Mouse (Mus musculus) MEL (cell line): ENCODE results near the gene Rffl. TPM values are rescaled to one million over a fixed set of nuclear protein-coding genes. Genes with fewer than 3 reads are reported as not detected.

Experiments used
- DNase-seq: peaks from one replicate; pipeline ENCODE4 v3.0.0; 2011; ENCODE audit warnings: low read depth, low spot score
- H3K27ac ChIP-seq: 2 replicates; pipeline ENCODE4 v1.5.1; 2012; ENCODE audit warnings: low read depth, mild to moderate bottlenecking, control low read depth, low read length, moderate library complexity; ENCODE audit not compliant: control insufficient read depth
- H3K27me3 ChIP-seq, 2 experiments: fragments of 150-350 bp in 1 of 2; sonication (generic) in 1 of 2; 2 replicates each; pipeline ENCODE4 v1.6.1; 2012; ENCODE audit warnings: low read length in 2 of 2, mild to moderate bottlenecking in 2 of 2, improper control_type of control experiment in 1 of 2, moderate library complexity in 1 of 2; ENCODE audit not compliant: insufficient read depth in 2 of 2, control insufficient read depth in 1 of 2
- H3K36me3 ChIP-seq, 2 experiments: 2 replicates each; pipeline ENCODE4 v1.6.1; 2012 to 2014; ENCODE audit warnings: low read length in 2 of 2, improper control_type of control experiment in 1 of 2, inconsistent platforms in 1 of 2, mild to moderate bottlenecking in 1 of 2; ENCODE audit not compliant: insufficient read depth in 2 of 2, control insufficient read depth in 1 of 2
- H3K4me1 ChIP-seq, 2 experiments: fragments of 150-350 bp in 1 of 2; sonication (generic) in 1 of 2; 2 replicates each; pipeline ENCODE4 v1.6.1; 2012; ENCODE audit warnings: low read length in 2 of 2, improper control_type of control experiment in 1 of 2, mild to moderate bottlenecking in 1 of 2; ENCODE audit not compliant: insufficient read depth in 2 of 2, control insufficient read depth in 1 of 2
- H3K4me3 ChIP-seq, 2 experiments: fragments of 150-350 bp in 1 of 2; sonication (generic) in 1 of 2; 2 replicates each; pipeline ENCODE4 v1.5.1; 2012; ENCODE audit warnings: low read depth in 2 of 2, low read length in 2 of 2, mild to moderate bottlenecking in 2 of 2, moderate library complexity in 2 of 2, control low read depth in 1 of 2, improper control_type of control experiment in 1 of 2; ENCODE audit not compliant: control insufficient read depth in 1 of 2, insufficient read depth in 1 of 2
- H3K79me2 ChIP-seq: 2 replicates; pipeline ENCODE4 v1.6.1; 2012; ENCODE audit warnings: mild to moderate bottlenecking, low read length, moderate library complexity; ENCODE audit not compliant: control insufficient read depth, poor library complexity, insufficient read depth
- H3K9ac ChIP-seq: 2 replicates; pipeline ENCODE4 v1.6.1; 2012; ENCODE audit warnings: low read depth, mild to moderate bottlenecking, control low read depth, low read length, moderate library complexity; ENCODE audit not compliant: control insufficient read depth, poor library complexity, severe bottlenecking
- H3K9me3 ChIP-seq: fragments of 150-350 bp; sonication (generic); replicated peaks from 2 replicates; pipeline ENCODE4 v1.6.1; 2012; ENCODE audit warnings: mild to moderate bottlenecking, low read length, improper control_type of control experiment, moderate library complexity; ENCODE audit not compliant: insufficient read depth
- BHLHE40 ChIP-seq: IDR thresholded peaks from 2 replicates; pipeline ENCODE4 v1.6.1; 2012; ENCODE audit warnings: low read depth, mild to moderate bottlenecking, inconsistent platforms, low read length, improper control_type of control experiment, borderline replicate concordance
- CHD2 ChIP-seq: IDR thresholded peaks from 2 replicates; pipeline ENCODE4 v1.6.1; 2011; ENCODE audit warnings: low read length, improper control_type of control experiment
- E2F4 ChIP-seq: IDR thresholded peaks from 2 replicates; pipeline ENCODE4 v1.6.1; 2011; ENCODE audit warnings: low read depth, low read length, improper control_type of control experiment, borderline replicate concordance
- GATA1 ChIP-seq: IDR thresholded peaks from 2 replicates; pipeline ENCODE4 v1.6.1; 2011; ENCODE audit warnings: low read depth, low read length, improper control_type of control experiment
- HCFC1 ChIP-seq: IDR thresholded peaks from 2 replicates; pipeline ENCODE4 v1.6.1; 2012; ENCODE audit warnings: low read depth, mild to moderate bottlenecking, inconsistent platforms, low read length, improper control_type of control experiment, moderate library complexity
- JUND ChIP-seq: IDR thresholded peaks from 2 replicates; pipeline ENCODE4 v1.6.1; 2011; ENCODE audit warnings: low read depth, mild to moderate bottlenecking, improper control_type of control experiment, low read length
- MAZ ChIP-seq: IDR thresholded peaks from 2 replicates; pipeline ENCODE4 v1.6.1; 2012; ENCODE audit warnings: low read depth, mild to moderate bottlenecking, inconsistent platforms, low read length, improper control_type of control experiment
- NRF1 ChIP-seq: IDR thresholded peaks from 2 replicates; pipeline ENCODE4 v1.6.1; 2014; ENCODE audit warnings: low read depth, mild to moderate bottlenecking, inconsistent platforms, low read length, improper control_type of control experiment, moderate library complexity; ENCODE audit not compliant: poor library complexity, insufficient read depth, severe bottlenecking
- POLR2A ChIP-seq, 2 experiments: IDR thresholded peaks; 2 replicates each; pipeline ENCODE4 v1.6.1; 2011 to 2012; ENCODE audit warnings: low read length in 2 of 2, mild to moderate bottlenecking in 2 of 2, control low read depth in 1 of 2, improper control_type of control experiment in 1 of 2, low read depth in 1 of 2, moderate library complexity in 1 of 2; ENCODE audit not compliant: control insufficient read depth in 1 of 2, insufficient read depth in 1 of 2, poor library complexity in 1 of 2
- POLR2AphosphoS5 ChIP-seq: IDR thresholded peaks from 2 replicates; pipeline ENCODE4 v1.6.1; 2012; ENCODE audit warnings: low read depth, borderline replicate concordance, mild to moderate bottlenecking, inconsistent platforms, low read length, moderate library complexity, mixed read lengths
- RAD21 ChIP-seq: IDR thresholded peaks from 2 replicates; pipeline ENCODE4 v1.6.1; 2011; ENCODE audit warnings: mild to moderate bottlenecking, low read depth, low read length, improper control_type of control experiment
- RCOR1 ChIP-seq: IDR thresholded peaks from 2 replicates; pipeline ENCODE4 v1.6.1; 2012; ENCODE audit warnings: low read depth, mild to moderate bottlenecking, inconsistent platforms, low read length, improper control_type of control experiment
- SIN3A ChIP-seq: IDR thresholded peaks from 2 replicates; pipeline ENCODE4 v1.6.1; 2012; ENCODE audit warnings: low read length, improper control_type of control experiment, inconsistent platforms
- TCF12 ChIP-seq: IDR thresholded peaks from 2 replicates; pipeline ENCODE4 v1.6.1; 2014; ENCODE audit warnings: low read depth, mild to moderate bottlenecking, inconsistent platforms, low read length, improper control_type of control experiment, moderate library complexity
- UBTF ChIP-seq: IDR thresholded peaks from 2 replicates; pipeline ENCODE4 v1.6.1; 2012; ENCODE audit warnings: low read depth, mild to moderate bottlenecking, inconsistent platforms, low read length, improper control_type of control experiment, moderate library complexity, borderline replicate concordance; ENCODE audit not compliant: insufficient read depth
- polyA plus RNA-seq, 2 experiments: library from polyadenylated mRNA; stranded (reverse) in 1 of 2; unstranded in 1 of 2; fragments of >175 nt in 1 of 2; fragments of >200 nt in 1 of 2; gene quantifications; 2 replicates each; pipeline versions ENCODE4 v1.2.1 to v1.2.4; 2012; ENCODE audit warnings: low replicate concordance in 2 of 2, low read depth in 1 of 2; ENCODE audit not compliant: insufficient read length in 2 of 2, insufficient read depth in 1 of 2, missing spikeins in 1 of 2
- total RNA-seq: library from RNA; depleted of rRNA; stranded (reverse); fragments of 300-350 nt; gene quantifications from 2 replicates; pipeline ENCODE4 v1.2.3, GENCODE M21; 2012

The Rffl gene
- total and polyA plus RNA-seq, 3 experiments: 15.2 to 17.8 TPM; not detected in 1

GRCm38 (mm10) chr11:82856032-82856431 lies 15.0 kb downstream of the Rffl start:
- Histone ChIP-seq H3K9me3 (no peaks in the 10 kb centered on the region), H3K27me3 (no peaks in the 10 kb centered on the region), H3K36me3 (peaks cover 0 to 6% of the 10 kb centered on the region in 2 experiments; a peak in 2 of 4 replicates), H3K79me2 (no peaks in the 10 kb centered on the region), H3K27ac (no peak overlapping the region), H3K4me3 (no peak overlapping the region), H3K4me1 (peaks cover 0 to 6% of the 10 kb centered on the region in 2 experiments; a peak in 2 of 4 replicates), H3K9ac (no peak overlapping the region)
- TF ChIP-seq HCFC1: no peak
- TF ChIP-seq NRF1: no peak
- no peak for TF ChIP-seq BHLHE40
- TF ChIP-seq JUND: no peak
- TF ChIP-seq UBTF: no peak
- no peak for TF ChIP-seq CHD2
- TF ChIP-seq RCOR1: no peak
- TF ChIP-seq SIN3A: no peak
- TF ChIP-seq POLR2AphosphoS5: no peak
- TF ChIP-seq RAD21: no peak
- no peak for TF ChIP-seq MAZ
- TF ChIP-seq E2F4: no peak
- no peak for DNase-seq

- H3K4me3 ChIP-seq: no peak overlapping the region
- H3K9ac ChIP-seq: no peak overlapping the region
- no peak for DNase-seq
- peaks cover 0 to 6% of the 10 kb centered on the region in 2 experiments; a peak in 2 of 4 replicates for H3K36me3 ChIP-seq
- H3K27me3 ChIP-seq: no peaks in the 10 kb centered on the region
- H3K9me3 ChIP-seq: no peaks in the 10 kb centered on the region
- H3K27ac ChIP-seq: no peak overlapping the region
- H3K79me2 ChIP-seq: no peaks in the 10 kb centered on the region
- H3K4me1 ChIP-seq: peaks cover 0 to 6% of the 10 kb centered on the region in 2 experiments; a peak in 2 of 4 replicates
- 0 out of 2 replicates have a peak, but pooled peaks have one; percentile 17 for TF ChIP-seq GATA1
- 0 out of 2 replicates have a peak, but pooled peaks have one; percentile 19 for TF ChIP-seq TCF12
- no peak for TF ChIP-seq POLR2A (IDR thresholded peaks at IDR 0.05; ENCODE audit: control insufficient read depth in 1 of 2, insufficient read depth in 1 of 2, low read depth in 1 of 2, low read length in 2 of 2, poor library complexity in 1 of 2)
Observed at GRCm38 (mm10) chr11:82855327-82855973, 15.6 kb downstream of the Rffl start.
